Mouse (Mus musculus) hematopoietic stem cell, adult 5-6 weeks (primary cell): ENCODE measurements at regions not wholly inside any gene's neighbourhood (a gene's known extent, or its start where the extent isn't known, plus 50 kb on each side); places are given as distances from the start of the nearest gene placed in this dataset.

Experiments used
- ATAC-seq, 2 experiments: fragments of 125-278 bp in 1 of 2; replicated peaks in 1 of 2; 2 replicates each; pipeline ENCODE4 v1.8.0; 2016 to 2017; ENCODE audit warnings: inconsistent platforms in 2 of 2, mild to moderate bottlenecking in 2 of 2, moderate number of reproducible peaks in 2 of 2, low read depth in 1 of 2, moderate TSS enrichment in 1 of 2; ENCODE audit not compliant: low FRiP score in 2 of 2, poor library complexity in 2 of 2, severe bottlenecking in 2 of 2, insufficient read depth in 1 of 2, low TSS enrichment in 1 of 2

GRCm38 (mm10) chr9:92045472-92045905 lies 147.2 kb upstream of the Plscr5 start:
- no peak for ATAC-seq

- ATAC-seq: no peak
These were observed 148.6 kb upstream of the Plscr5 start for GRCm38 (mm10) chr9:92044161-92044560.

GRCm38 (mm10) chr9:92016521-92016920 lies 176.2 kb upstream of the Plscr5 start:
- no peak for ATAC-seq

DNA sequence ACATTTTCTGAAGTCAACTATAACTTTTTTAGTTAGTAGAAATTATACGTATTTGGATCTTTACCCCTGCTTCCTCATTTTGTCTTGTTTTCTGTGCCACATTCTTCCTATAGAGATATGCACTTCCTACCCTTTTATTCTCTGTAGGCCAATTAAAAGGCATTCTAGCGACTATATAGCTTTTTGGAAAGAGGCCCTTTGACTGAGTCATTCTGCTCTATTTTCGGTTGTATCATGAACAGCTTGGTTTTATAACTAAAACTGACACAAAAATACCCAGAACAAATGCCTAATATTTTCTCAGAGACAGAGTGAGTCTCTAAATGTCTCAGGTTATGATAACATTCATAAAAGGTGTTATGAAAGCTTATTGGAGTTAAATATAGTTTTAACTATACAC lies 176.8 kb upstream of the Plscr5 start:
- ATAC-seq: no peak

DNA sequence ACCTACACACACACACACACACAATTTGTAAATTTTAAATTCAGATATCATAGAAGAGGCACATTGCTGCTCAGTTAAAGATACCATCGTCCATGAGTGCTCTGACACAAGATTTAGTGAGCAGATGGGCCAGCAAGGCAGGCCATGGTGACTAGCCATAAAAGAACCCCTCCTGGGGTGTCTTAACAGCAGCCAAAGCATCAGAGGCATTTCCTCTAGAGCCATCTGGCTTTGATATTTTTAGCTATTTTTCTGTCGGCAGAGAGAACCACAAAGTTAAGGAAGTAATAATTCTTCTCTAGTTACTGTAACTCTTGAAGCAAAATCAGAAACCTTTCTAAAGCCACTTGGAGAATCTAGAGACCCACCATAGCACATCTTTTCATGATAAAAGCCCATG lies 204.5 kb upstream of the Plscr5 start:
- peak; percentile 97 to 99 for ATAC-seq

GRCm38 (mm10) chr9:91981955-91982621 lies 210.6 kb upstream of the Plscr5 start:
- peak; percentile 37 to 42; a peak in 2 of 4 replicates for ATAC-seq

- ATAC-seq: peak in 1 of 2 experiments; percentile 25; a peak in 2 of 4 replicates
These were observed 211.2 kb upstream of the Plscr5 start for GRCm38 (mm10) chr9:91981499-91981898.

DNA sequence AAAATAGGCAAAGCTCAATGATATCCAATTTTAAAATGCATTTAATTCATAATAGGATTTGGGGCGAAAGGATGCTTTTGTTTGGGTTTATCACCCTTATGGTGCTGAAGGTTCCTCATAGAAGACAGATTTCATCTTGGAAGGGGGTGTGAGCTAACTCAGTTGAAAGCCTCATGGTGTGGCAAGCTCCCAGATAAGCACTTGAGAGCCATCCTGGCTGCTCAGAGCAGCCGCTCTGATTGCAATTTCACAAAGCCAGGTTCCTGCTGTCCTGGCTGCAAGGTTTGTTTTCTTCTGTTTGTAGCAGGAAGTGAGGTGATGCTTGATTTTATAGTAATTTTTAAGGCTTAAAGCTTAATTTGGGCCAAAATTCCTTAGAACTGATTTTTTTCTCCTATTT lies 228.7 kb upstream of the Plscr5 start:
- no peak for ATAC-seq

- ATAC-seq: no peak
These were observed 230.0 kb upstream of the Plscr5 start for GRCm38 (mm10) chr9:91962726-91963125.

DNA sequence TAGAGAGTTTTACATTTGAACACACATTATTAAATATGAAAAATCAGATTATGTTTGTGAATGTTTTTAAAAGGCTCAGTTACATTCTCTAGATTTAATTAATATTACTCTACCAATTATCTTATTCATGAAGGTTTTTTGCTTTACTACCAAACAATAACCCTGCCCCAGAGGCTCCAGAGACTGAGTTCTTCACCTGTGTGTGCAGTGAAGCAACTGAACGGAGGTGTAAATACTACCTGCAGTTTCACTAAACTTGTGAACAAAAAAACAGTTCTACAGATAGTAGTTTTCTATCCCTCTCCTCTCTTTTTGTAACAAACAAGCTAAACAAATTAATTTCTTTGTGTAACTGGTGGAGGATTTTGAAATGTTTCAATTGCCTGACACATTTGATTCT lies 231.1 kb upstream of the Plscr5 start:
- ATAC-seq: no peak

DNA sequence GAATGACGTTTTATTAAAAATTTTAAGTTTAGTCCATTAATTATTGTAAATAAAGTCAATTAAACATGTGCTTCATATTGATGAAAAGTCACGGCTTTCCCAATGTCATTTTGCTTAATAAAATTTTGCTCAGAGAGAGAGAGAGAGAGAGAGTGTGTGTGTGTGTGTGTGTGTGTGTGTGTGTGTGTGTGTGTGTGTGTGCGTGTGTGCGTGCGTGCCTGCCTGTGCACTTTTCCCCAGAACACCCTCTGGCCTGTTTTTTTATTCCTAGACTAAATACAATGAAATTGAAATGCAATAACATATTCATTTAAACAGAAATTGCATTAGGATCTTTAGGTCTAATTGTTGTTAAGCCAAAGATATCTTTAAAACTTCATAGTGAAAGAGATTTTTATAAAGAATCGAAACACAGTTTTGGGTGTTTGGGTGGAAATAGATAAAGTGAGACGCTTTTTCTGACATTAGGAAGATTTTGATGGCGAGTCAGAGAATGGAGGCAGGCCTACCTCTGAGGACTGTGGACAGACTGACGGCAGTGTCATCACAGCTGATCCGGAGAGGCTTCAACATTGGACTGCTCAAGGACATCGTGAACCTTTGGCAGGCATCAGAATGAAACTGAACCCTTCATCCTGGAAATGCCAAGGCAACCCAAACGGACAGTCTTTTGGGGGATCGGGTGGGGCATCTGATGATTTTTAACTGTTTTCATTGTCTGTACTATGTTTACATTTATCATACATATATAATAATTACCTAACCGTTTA lies 232.0 kb upstream of the Plscr5 start:
- ATAC-seq: no peak

- ATAC-seq: no peak
These were observed 233.1 kb upstream of the Plscr5 start for GRCm38 (mm10) chr9:91959592-91959991.

DNA sequence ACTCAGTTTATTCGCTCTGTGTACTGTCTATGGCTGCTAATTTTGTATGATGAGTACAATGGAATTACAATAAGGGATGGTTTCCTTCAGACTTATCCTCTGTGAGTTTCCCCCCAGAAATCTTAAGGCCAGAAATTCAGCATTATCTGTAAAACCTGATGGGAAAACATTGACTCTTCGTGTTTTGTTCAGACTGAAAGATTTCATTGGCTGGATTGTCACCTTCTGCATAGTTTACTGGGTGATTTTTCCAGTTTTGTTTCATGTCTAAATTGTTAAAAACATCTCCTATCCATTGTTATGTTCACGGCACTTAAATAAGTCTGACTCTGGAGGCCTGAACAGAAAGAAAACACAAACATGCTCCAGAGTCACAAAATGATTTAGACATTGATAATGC lies 233.7 kb upstream of the Plscr5 start:
- no peak for ATAC-seq

- ATAC-seq: peak in 1 of 2 experiments; percentile 69; a peak in 2 of 4 replicates
These were observed 234.3 kb upstream of the Plscr5 start for GRCm38 (mm10) chr9:91958421-91958820.

- ATAC-seq: no peak
These were observed 235.7 kb upstream of the Plscr5 start for GRCm38 (mm10) chr9:91957061-91957460.

DNA sequence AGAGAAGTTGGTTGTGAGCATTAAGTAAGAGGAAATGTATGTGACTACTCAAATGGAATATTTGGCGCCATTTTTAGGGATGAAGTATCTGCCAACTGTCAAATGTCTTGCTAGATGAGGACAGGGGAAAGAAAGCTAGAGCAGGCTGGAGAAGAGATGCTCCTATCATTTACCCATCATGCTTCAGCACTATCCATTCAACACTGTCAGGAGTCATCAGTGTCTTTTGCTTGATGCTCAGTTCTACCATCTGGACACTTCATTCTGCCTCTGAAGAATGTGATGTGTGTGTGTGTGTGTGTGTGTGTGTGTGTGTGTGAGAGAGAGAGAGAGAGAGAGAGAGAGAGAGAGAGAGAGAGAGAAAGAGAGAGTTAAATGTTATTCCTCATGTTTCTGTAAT lies 244.0 kb upstream of the Plscr5 start:
- no peak for ATAC-seq

DNA sequence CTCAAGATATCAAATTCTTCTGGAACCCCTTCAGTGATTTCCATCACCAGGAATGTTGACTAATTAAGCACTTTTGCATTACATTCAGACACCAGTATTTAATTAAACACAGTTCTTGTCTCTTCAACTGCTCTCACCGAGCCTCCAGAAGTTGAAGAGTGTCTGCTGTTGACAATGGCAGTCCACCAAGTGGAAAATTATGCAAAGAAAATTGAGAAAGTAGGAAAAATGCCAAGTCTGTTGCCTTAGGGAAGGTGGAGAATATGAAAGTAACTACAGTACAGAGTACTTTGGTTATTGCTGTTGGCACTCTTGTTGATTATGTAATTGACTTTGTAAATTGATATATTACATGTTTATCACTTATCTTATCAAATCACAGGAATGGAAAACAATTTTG lies 250.7 kb upstream of the Plscr5 start:
- no peak for ATAC-seq

DNA sequence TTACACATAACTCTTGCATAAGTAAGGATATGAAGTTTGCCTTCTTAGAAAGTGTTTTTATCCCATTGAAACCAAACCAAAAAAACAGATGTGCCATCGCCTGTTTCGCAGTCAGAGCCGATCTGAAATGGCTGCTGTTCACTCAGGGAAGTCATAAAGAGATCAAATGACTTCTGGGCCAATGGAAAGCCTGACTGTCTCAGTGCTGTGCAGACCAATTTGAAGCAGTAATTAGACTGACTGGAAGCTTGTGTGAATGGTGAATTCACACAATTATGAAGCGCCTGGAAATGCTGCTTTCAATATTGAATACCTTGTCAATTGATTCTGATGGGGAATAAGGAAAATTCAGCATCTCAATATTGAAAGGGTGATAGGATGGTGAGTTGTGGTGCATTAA lies 254.0 kb upstream of the Plscr5 start:
- no peak for ATAC-seq

GRCm38 (mm10) chr9:91904066-91904465 lies 288.7 kb upstream of the Plscr5 start:
- no peak for ATAC-seq
